Mouse (Mus musculus) liver, adult (tissue): Measurements from ENCODE around the gene Cnnm3.

Source experiments
- GATA4 ChIP-seq: IDR thresholded peaks from 2 replicates; pipeline ENCODE4 v1.6.1; 2014; ENCODE audit warnings: mild to moderate bottlenecking, low read length; ENCODE audit not compliant: insufficient replicate concordance

Cnnm3 gene

DNA sequence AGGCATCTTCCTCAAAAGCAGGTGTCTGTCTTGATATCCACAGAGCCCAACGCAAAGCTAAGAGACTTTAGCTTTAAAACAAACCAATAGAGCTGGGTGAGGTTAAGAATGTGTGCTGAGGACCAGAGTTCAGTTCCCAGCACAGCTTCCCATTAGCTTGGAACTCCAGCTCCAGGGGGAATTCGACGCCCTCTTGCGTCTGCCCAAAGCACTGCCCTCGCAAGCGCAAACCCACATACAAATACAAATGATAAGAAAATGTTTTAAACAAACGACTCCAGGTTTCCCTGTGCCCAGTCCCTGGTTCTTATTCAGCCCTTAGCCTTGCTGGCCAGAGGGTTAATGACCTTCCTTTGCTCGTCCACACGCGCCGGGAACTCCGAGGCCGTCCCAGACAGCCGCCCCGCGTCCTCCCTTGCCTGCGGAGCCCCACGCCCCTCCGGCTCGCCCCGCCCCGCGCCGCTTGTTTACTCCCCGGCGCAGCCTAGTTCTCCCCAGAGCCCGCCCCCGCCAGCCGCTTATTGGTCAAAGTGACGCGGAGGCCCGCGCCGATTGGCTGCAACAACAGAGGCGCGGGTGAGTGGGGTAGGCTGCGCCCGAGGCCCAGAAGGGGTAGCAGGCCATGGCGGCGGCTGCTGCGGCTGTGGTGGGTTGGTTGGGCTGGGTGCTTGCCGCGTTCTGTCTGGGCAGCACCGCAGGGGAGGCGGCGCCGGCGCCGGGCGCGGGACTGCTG is at the start of gene Cnnm3:
TSS of gene Cnnm3 (plus strand) at position 579 of the 733 bp plus-strand sequence.
- TF ChIP-seq GATA4: no peak

DNA sequence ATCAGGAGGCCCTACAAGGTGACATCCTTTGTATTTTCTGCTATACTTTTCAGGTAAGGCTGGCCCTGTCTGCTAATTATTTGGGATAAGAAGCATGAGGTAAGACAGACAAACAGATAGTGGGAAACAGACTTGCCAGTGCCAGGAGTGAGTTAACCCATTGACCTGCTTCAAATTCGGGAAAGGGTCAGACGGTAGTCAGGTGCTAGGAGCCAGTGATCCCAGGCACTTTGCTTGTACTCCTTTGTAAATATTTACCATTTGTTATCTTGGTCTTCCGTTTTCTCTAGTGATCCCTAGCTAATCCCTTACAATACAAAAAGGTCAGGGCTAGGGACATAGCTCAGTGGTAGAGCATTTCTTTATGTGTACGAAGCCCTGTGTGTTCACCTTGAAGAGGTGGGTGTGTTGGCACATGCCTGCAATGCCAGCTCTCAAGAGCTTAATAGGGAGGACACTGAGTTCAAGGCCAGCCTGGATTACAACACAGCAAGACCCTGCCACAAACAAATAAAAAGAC is 46.0 kb upstream of the Cnnm3 start:
- peak; percentile 74; the same call in 1 of the 2 replicates for TF ChIP-seq GATA4

DNA sequence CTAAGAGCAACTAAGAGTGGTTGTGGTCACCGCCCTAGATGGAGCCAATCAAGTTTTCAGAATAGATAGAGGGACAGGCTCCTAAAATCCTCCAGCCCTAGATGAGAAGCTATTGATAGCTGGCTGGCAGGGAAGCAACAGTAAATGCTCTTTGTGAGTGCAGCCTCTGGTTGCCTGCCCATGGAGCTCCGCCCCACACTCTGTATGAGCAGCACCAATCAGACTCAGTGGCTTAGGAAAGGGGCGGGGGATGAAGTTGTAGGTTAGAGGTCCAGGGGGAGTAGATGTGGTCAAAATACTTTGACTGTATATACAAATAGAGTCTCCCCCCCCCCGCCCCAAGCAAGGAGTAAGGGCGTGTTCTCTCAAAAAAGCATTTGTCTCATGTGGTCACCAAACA is 44.2 kb upstream of the Cnnm3 start:
- TF ChIP-seq GATA4: no peak

DNA sequence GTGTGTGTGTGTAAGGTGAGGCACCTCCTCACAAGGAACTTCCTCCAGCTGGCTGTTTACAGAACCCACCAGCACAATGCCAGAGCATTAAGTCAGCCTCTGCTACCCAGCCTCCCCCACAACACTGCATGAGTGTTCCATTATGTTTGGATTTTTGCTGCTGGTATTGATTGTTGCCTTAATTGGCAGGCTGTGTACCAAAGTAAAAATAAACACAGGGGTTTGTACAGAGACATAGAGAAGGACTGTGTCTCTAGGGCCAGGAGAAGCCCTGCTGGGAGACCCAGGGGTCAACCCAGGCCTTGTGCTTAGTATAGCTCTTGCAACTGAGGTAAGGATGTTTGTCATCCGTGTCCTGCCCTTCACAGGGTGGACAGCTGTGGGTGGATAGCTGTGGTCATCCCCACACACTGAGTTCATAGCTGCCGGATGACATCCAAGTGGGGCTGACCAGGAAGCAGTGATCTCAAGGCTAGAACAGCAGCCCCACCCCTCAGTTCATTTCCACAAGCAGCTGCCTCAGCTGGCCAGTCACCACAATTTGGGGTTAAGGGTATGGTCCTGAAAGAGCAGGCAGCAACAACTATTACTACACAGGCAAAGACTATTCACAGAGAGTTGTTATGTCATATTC is 41.7 kb upstream of the Cnnm3 start:
- no peak for TF ChIP-seq GATA4

DNA sequence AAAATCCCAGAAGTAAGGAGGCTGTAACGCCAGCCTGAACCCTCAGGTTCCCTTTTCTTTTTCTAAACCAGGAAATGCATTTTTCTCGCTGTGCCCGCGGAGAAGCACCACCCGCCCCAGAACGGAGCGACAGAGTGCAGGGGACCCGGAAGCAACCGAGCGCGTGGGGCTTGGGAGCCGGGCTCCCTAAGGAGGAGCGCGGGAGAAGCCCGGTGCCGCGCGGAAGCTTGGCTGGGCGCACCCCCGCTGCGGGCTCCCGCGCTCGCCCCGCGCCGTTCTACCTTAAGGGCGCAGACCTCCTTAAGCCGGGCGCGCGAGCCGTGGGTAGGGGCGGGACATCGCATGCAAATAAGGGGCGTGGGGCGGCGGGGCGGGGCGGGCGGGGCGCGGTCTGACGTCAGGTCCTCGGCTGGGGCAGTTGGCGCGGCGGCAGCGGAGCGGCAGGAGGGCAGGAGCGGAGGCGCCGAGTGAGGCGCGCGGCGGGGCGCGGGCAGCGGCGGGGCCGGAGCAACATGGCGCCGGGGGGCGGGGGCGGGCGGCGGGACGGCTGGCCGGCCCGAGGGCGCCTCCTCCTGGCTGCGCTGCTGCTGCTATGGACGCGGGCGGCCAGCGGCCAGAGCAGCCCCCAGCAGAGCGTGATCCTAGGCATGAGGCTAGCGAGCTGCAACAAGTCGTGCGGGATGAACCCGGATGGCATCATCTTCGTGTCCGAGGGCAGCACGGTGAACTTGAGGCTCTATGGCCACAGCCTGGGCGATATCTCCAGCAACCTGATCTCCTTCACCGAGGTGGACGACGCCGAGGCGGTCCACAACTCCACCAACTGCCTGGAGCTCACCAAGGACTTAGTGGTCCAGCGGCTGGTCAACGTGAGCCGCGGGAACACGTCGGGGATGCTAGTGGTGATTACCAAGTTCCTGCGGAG is 40.2 kb upstream of the Cnnm3 start, which contains the start of gene Cnnm4:
TSS of gene Cnnm4 (plus strand) at position 440 of the 925 bp plus-strand sequence.
- TF ChIP-seq GATA4: no peak

DNA sequence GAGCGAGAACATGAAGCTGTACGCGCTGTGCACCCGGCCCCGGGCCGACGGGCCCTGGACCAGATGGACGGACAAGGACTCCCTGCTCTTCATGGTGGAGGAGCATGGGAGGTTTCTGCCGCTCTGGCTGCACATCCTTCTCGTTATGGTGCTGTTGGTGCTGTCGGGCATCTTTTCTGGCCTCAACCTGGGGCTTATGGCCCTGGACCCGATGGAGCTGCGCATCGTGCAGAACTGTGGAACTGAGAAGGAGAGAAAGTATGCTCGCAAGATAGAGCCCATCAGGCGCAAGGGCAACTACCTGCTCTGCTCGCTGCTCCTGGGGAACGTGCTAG is 39.6 kb upstream of the Cnnm3 start:
- TF ChIP-seq GATA4: no peak

DNA sequence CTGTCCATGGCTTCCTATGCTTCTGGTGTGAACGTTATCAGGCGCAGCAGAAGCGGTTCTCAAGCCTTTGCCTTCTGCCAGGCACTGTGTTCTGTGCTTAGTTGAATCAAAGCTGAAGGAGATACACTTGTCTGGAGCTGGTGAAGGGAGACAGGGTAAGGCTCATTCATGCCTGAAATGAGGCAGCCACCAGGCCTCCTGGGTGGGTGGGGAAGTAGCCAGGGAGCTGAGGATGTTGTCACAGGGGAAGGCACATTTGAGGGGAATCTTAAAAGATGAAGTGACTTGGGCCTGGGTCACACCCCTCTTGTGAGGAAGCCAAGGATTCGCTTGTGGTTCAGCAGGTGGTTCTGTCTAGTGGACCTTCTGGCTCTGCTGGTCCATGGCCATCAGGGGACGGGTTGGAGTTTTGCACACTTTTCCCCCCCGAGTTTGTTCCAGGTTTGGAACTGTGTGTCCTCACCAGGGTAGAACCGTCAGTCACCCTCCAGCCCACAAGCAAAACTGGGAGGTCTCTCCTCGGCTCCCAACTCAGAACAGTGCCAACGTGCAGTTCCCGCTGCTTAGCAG is 38.4 kb upstream of the Cnnm3 start:
- no peak for TF ChIP-seq GATA4

DNA sequence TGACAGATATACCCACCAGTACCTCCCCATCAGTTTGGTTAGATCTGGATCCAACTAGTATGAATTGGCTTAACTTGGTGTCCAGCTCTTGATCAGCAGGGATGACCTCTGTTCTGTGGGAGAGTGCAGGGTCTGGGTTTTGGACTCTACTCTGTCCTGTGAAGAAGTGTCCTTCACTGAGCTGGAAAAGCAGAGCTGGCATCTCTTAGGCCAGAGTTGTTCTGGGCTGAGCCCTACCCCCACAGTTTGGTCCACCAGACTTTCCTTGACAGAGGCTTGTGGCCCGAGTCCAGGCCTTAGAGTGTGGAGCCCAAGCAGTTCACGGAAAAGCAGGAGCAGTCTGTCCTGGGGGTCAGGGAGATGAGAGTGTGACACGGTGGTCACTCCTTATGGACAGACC is 37.0 kb upstream of the Cnnm3 start:
- TF ChIP-seq GATA4: no peak

DNA sequence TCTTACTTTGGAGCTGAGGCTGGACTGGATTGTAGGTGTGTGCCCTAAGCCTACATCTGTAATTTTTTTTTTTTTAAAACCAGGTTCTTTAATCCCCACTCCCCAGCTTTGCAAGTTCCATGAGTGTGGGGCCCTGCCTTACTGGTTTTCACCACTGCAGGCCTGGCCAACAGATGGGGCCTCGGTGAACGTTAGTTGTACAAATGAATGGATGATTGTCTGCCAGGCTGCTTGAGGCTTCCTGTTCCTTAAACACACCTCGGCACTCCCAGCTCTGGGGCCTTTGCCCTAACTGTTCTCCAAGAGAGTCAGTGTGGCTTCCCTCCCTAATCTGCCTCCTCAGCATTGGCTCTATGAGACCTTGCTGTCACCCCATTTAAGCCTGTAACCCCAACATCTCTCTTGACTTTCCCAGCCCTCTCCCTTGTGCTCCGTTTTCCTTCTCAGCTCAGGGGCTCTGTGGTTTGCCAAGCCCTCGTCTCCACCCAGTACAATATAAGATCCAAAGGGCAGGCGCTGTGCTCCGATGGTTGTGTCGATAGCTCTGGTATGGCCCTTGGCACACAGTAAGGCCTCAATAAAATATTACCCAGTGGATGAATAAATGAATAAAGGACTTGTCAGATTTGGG is 36.1 kb upstream of the Cnnm3 start:
- TF ChIP-seq GATA4: no peak

DNA sequence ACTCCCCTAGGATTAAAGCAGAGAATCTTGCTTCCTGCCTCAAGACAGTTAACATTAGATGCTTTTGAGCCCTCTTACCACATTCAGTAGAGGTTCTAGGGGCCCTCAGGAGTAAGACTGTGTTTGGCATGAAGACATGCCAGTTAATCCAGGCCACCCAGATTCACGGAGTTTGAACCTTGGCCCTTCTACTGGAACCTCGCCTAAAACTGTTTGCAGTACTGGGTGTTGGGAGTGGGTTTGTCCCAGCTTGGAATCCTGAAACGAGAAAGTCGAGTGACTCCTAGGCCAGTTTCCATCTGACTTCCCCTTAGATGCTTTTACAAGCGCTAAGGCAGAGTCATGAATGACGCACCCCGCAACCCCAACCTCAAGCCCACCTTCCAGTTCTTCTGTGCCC is 35.2 kb upstream of the Cnnm3 start:
- TF ChIP-seq GATA4: no peak

DNA sequence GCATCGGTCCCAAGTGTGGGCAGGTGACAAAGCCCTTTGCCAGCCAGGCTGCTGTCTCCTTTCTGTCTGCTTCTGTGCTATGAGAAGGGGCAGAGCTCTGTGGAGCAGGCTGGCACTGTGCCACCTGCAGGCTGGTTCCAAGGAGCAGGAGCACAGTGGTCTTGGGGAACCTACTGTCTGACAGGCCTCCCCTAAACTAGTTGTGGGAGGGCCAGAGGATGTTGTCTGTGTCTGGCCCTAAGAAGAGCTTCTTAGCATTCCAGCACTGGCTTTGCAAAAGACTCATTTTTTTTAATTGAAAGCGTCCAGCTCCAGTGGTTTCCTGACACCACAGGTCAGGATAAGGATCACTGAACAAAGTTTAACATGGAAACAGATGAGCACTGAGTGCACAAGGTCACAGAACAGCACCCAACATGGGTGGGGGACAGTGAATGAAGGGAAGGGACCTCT is 33.3 kb upstream of the Cnnm3 start:
- TF ChIP-seq GATA4: no peak

DNA sequence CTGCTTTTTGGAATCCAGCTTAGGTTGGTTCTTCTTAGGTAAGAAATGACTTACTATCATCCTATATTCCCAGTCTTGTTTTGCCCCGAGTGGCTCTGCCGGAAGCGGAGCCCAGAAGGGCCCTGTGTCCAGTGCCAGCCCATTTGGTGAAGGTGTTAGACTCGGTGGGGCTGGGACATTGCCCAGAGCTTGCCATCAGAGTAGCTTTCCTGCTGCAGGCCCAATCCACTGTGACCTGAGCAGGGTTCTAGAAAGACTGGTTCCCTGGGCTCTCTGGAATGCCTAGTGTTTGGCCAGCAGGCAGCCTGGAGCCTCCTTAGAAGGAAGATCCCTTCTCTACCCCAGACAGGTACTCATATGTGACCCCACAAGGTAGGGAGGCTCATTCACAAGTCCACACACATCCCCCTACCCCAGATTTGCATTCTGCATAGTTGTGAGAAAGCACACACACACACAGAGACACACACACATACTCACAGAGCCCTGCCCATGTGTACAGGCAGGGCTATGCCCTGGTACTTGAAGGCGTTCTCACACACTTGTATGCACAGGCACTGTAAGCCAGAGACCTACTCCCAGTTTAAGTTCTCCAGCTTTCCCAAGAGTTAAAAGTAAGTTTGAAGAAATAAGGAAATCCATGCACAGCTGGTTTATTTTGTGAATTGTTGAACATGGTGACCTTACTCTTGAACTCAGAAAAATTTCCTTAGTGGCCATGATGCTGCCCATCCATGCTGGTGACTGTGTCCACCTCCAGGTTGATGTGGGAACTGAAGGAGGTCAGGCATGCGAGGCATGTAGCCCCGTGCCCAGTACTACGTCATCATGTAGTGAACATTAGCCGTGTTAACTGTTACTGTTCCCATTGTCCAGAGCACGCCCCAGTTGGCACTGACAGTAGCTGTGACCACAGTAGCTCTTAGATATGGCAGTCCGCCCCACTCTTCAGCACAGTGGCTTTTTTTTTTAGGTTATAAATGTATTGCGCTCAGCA is 31.5 kb upstream of the Cnnm3 start:
- TF ChIP-seq GATA4: no peak

DNA sequence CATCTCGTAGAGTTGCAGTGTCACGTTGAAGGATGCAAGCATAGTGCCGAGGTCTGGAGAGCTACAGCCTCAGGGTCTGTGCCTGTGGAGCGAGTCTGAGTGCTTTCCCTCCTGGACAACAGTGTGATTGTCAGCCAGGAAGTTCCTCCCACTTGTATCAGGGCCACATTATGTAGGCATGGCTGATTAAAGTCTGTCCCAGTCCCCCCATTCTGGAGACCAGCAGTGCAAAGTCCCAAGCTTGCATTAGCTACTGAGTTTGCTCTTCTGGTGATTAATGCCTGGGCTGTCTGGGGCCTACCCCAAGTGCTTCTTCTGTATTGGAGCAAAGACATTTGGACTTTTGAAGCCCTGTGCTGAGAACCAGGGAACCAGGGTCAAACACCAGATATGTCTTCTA is 27.8 kb upstream of the Cnnm3 start:
- TF ChIP-seq GATA4: no peak
